Comparison of ENCODE assay signal across 9 mouse cellular contexts in the genomic region with DNA sequence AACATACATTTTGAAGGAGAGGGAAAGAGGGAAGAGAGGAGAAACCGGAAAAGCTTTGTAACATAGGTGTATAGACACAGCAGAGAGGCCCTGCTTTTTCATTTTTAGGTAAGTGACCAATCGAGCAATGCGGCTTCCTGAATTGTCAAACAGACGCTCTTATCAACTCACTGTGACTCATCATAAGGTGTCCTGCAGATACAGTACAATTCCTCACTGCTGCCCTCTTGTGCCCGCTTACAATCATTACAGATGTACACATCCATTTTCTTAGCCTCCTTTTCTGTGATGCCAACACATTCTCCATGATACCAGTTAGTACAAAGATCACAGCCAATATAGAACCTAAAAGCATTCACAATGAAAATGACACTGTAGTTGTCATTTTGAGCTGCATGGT. TPM values are rescaled to one million over a fixed set of nuclear protein-coding genes. Genes with fewer than 3 reads are reported as not detected.
DNase-seq lines count a peak whose midpoint lies in the region; ATAC-seq and TF ChIP-seq lines count a peak whose summit lies in the region.
"Had no signal": no experiment of that assay in that cellular context is flagged by ENCODE, and none has a peak within 500 bp of the region (broad histone marks: within the 10 kb centered on the region; RNA-seq: fewer than 3 reads in every experiment).

No protein-coding gene starts in this region.

- intact Hi-C loops in left cerebral cortex, adult 2 months (cut with DNase I): no loop called here
- intact Hi-C loops in heart, postnatal 14 days (cut with DNase I): loop anchor here (5.0 kb wide), 1 partner anchor 197 kb away; no protein-coding TSS in a partner anchor
- intact Hi-C loops in left cerebral cortex, postnatal 10 days (cut with DNase I): no loop called here

- peak; percentile 68 to 74 for DNase-seq in left cerebral cortex, adult 2 months (ENCODE audit: extremely low spot score in 1 of 2, low spot score in 2 of 2)
- no peak for DNase-seq in left cerebral cortex, adult 8-10 months (ENCODE audit: low spot score in 2 of 2)
- peak; percentile 86 for DNase-seq in R1 (ENCODE audit: low read depth, low spot score)
- DNase-seq in cerebellum, postnatal 14 days: peak; percentile 87 to 88
- peak; percentile 69 to 79 for DNase-seq in heart, postnatal 14 days
- DNase-seq in left cerebral cortex, postnatal 10 days (ENCODE audit: extremely low spot score in 1 of 2, low spot score in 2 of 2): peak; percentile 63 to 66
- peak; percentile 77 for DNase-seq in testis, postnatal 10 days (ENCODE audit: low spot score)

- H3K4me3 ChIP-seq in left cerebral cortex, adult 2 months: no peak overlapping the region
- H3K4me3 ChIP-seq: erythroblast, embryonic 14.5 days had no signal

- H3K27ac ChIP-seq in left cerebral cortex, adult 2 months: no peak overlapping the region

- peak; percentile 83 for TF ChIP-seq CTCF in left cerebral cortex, adult 2 months (IDR thresholded peaks at IDR 0.05)

- ATAC-seq in monocyte, adult 5-6 weeks (replicated peaks; ENCODE audit: insufficient number of reproducible peaks, low FRiP score, low TSS enrichment, poor library complexity, severe bottlenecking): peak; percentile 85

RNA-seq across cellular contexts. Expression of gene 1810010H24Rik, which starts 18.8 kb away (rescaled TPM):
- total RNA-seq in left cerebral cortex, adult 2 months (2021): 1 to 10 TPM; 2.7 to 3.3 TPM
- 1 to 10 TPM; 2.5 to 4.4 (median 4.0) TPM for total RNA-seq in left cerebral cortex, adult 8-10 months (2022)
- total RNA-seq in heart, postnatal 14 days (2021): 1 to 10 TPM; 1.8 to 2.7 TPM
- 1 to 10 TPM; 4.3 to 4.6 TPM for total RNA-seq in left cerebral cortex, postnatal 10 days (2021)
- not detected in 3 replicates for total RNA-seq in monocyte, adult 5-6 weeks (2017)

RNA-seq across cellular contexts. Expression of gene Kpna2, which starts 45.0 kb away (rescaled TPM):
- total RNA-seq in left cerebral cortex, adult 2 months (2021): 10 to 100 TPM; 20.6 to 31.7 TPM
- 10 to 100 TPM; 21.1 to 29.7 (median 25.1) TPM for total RNA-seq in left cerebral cortex, adult 8-10 months (2022)
- total RNA-seq in heart, postnatal 14 days (2021): 100 to 1,000 TPM in 1 of 2 experiments, 10 to 100 TPM in 1; 84.2 to 103 TPM
- total RNA-seq in left cerebral cortex, postnatal 10 days (2021): 10 to 100 TPM; 35.5 to 45.2 TPM
- 59.8 to 75.8 TPM (median 63.9 TPM) in 3 replicates for total RNA-seq in monocyte, adult 5-6 weeks (2017)

Comparison
In these comparisons a context has a peak if more than half of its experiments do, and no peak if none do; other contexts are left out.
1. DNase-seq: peak in left cerebral cortex, adult 2 months (2 of 2), R1 (single experiment), cerebellum, postnatal 14 days (2 of 2), heart, postnatal 14 days (2 of 2), left cerebral cortex, postnatal 10 days (2 of 2) and testis, postnatal 10 days (single experiment); none in left cerebral cortex, adult 8-10 months (0 of 2).